Mouse (Mus musculus) kidney, adult 2 months (tissue): ENCODE results near the gene Gch1.

ENCODE experiments used
- CTCF ChIP-seq: fragments of 200-500 bp; conservative IDR thresholded peaks from 2 replicates; pipeline ENCODE4 v1.5.1; 2011; ENCODE audit warnings: low read depth, mild to moderate bottlenecking, control low read depth, low read length, moderate library complexity, mixed read lengths; ENCODE audit not compliant: insufficient read depth, insufficient read length
- POLR2A ChIP-seq: fragments of 200-500 bp; IDR thresholded peaks from one replicate; pipeline ENCODE4 v1.6.1; 2011; ENCODE audit warnings: low read depth, low read length, control low read depth

GRCm38 (mm10) chr14:47172073-47172472, 17.1 kb downstream of the Gch1 start:
- TF ChIP-seq CTCF = no peak
- TF ChIP-seq POLR2A = no peak
